Mouse (Mus musculus) embryonic facial prominence, embryonic 10.5 days (tissue): ENCODE measurements around the gene Fbln2. TPM values are rescaled to one million over a fixed set of nuclear protein-coding genes. Genes with fewer than 3 reads are reported as not detected.

Source experiments
- DNase-seq: peaks from one replicate; pipeline ENCODE4 v3.0.0-alpha.2; 2017; ENCODE audit warnings: low spot score
- H3K27ac ChIP-seq: fragments of 300-500 bp; sonication (generic); replicated peaks from 2 replicates; pipeline ENCODE4 v1.5.1; 2016; ENCODE audit warnings: mild to moderate bottlenecking
- H3K27me3 ChIP-seq: fragments of 300-500 bp; sonication (generic); replicated peaks from 2 replicates; pipeline ENCODE4 v1.6.1; 2016; ENCODE audit warnings: low read depth, mild to moderate bottlenecking; ENCODE audit not compliant: poor library complexity, severe bottlenecking
- H3K36me3 ChIP-seq: fragments of 300-500 bp; sonication (generic); replicated peaks from 2 replicates; pipeline ENCODE4 v1.6.1; 2016; ENCODE audit warnings: mild to moderate bottlenecking, moderate library complexity
- H3K4me1 ChIP-seq: fragments of 300-500 bp; sonication (generic); 2 replicates; pipeline ENCODE4 v1.6.1; 2016
- H3K4me3 ChIP-seq: fragments of 300-500 bp; sonication (generic); 2 replicates; pipeline ENCODE4 v1.5.1; 2016; ENCODE audit warnings: mild to moderate bottlenecking, moderate library complexity
- H3K9me3 ChIP-seq: fragments of 300-500 bp; sonication (generic); 2 replicates; pipeline ENCODE4 v1.6.1; 2016; ENCODE audit warnings: mild to moderate bottlenecking
- WGBS: fragments of 180-500 bp; shearing (Covaris S2); methylation state at CpG from one replicate; pipeline ENCODE4 v1.1.7; 2016; 5-methylcytosine and 5-hydroxymethylcytosine counted together
- polyA plus RNA-seq: library from polyadenylated mRNA; unstranded; fragments of >200 nt; fragmentation: Nextera tagmentation; extraction: Ambion mirVana; gene quantifications from 2 replicates; pipeline ENCODE4 v1.2.1, GENCODE M21; 2016

Fbln2 gene
- polyA plus RNA-seq, 1 experiment from 2014 or later: 69.0 TPM

DNA sequence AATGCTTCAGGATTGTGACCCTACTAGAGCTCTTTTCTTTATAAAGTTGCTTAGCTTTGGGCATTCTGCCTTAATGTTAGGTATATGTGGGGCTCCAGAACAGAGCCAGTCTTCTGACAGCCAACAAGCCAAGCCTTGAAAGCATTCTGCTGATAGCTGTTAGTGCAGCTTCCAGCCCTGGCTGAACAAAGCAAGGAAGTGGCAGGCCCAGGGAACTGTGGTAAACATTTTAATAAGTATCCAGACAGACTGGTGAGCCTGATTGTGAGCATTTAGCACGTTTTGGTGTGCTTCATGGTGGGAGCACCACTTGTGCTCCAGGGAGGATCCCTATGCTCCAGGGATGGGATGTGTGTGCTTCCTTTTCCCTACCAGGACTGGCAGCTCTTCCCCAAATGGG is 29.2 kb upstream of the Fbln2 start:
- Histone ChIP-seq H3K27me3 (no peaks in the 10 kb centered on the region), H3K4me1 (peaks cover 38% of the 10 kb centered on the region), H3K36me3 (no peaks in the 10 kb centered on the region), H3K4me3 (no peak overlapping the region), H3K27ac (no peak overlapping the region), H3K9me3 (no peaks in the 10 kb centered on the region)
- DNase-seq: no peak
- 56% methylated on average over 1 of the region's 1 CpGs for WGBS

DNA sequence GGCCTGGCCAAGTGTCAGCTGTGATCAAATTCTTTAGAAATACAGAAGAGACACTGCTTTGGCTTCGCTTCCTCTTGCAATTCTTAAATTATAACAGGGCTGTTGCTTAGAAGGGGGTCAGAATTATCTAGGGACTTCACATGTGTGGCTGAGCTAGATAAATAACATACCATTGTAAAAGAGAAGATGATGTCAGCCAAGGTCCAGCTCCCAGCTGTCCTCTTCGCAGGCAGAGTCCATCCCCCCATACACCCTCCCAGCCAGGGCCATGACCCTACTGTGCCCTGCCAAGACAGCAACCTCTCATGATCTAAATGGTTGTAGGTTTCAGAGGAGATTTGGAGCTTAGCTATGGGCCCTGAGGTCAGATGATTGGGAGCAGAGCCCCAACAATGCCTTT is 28.3 kb upstream of the Fbln2 start:
- Histone ChIP-seq H3K36me3 (no peaks in the 10 kb centered on the region), H3K27ac (no peak overlapping the region), H3K9me3 (no peaks in the 10 kb centered on the region), H3K4me3 (no peak overlapping the region), H3K27me3 (0 out of 2 replicates have a peak, but pooled peaks cover under 1% of the 10 kb centered on the region), H3K4me1 (peaks cover 38% of the 10 kb centered on the region)
- 65% methylated on average over 2 of the region's 2 CpGs for WGBS
- no peak for DNase-seq

DNA sequence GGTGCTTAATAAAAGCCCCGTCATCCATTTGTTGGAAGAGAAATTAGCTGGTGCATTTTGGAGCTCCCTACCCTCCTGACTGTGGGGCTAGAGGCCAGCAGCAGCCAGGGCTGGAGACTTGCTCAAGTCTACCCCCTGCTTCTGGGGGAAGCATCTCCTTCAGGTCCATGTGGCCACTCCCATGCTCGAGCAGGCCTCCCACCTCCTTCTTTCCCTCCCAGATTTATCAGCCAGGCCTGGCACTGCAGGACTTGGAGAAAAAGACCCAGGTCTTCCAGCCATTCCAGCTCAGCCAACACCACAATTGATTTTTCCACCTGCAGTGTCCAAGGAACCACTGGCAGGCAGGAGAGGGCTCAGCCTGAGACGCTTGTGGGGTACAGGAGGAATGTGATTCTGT is 27.5 kb upstream of the Fbln2 start:
- H3K9me3 ChIP-seq: no peaks in the 10 kb centered on the region
- H3K27ac ChIP-seq: no peak overlapping the region; the same call in 1 of the 2 replicates
- DNase-seq: no peak
- 0 out of 2 replicates have a peak, but pooled peaks cover 5% of the 10 kb centered on the region for H3K27me3 ChIP-seq
- peaks cover 34% of the 10 kb centered on the region for H3K4me1 ChIP-seq
- H3K4me3 ChIP-seq: no peak overlapping the region
- 76% methylated on average over 3 of the region's 3 CpGs for WGBS
- no peaks in the 10 kb centered on the region for H3K36me3 ChIP-seq

DNA sequence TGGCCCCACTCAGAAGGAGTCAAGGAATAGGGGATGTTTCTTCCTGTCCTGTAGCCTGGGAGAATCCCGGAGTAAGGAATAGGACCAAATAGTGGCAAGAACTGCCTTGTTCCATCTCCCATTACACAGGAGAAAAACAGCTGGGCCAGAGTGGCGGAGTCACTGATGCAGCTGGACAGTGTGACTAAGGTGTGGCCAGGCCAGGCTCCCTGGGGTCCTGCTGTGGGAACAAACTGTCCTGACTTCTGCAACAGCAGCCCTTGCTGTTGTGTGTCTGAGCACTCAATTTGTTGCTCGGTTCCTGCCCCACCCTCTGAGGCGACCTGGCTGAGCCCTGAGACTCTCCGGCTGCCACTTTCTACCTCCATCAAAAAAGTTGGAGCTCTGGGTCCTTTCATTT is 26.8 kb upstream of the Fbln2 start:
- Histone ChIP-seq H3K27me3 (0 out of 2 replicates have a peak, but pooled peaks cover 5% of the 10 kb centered on the region), H3K9me3 (no peaks in the 10 kb centered on the region), H3K4me3 (no peak overlapping the region), H3K4me1 (peaks cover 26% of the 10 kb centered on the region), H3K27ac (no peak overlapping the region), H3K36me3 (no peaks in the 10 kb centered on the region)
- no peak for DNase-seq
- WGBS: 86% methylated on average over 5 of the region's 5 CpGs

DNA sequence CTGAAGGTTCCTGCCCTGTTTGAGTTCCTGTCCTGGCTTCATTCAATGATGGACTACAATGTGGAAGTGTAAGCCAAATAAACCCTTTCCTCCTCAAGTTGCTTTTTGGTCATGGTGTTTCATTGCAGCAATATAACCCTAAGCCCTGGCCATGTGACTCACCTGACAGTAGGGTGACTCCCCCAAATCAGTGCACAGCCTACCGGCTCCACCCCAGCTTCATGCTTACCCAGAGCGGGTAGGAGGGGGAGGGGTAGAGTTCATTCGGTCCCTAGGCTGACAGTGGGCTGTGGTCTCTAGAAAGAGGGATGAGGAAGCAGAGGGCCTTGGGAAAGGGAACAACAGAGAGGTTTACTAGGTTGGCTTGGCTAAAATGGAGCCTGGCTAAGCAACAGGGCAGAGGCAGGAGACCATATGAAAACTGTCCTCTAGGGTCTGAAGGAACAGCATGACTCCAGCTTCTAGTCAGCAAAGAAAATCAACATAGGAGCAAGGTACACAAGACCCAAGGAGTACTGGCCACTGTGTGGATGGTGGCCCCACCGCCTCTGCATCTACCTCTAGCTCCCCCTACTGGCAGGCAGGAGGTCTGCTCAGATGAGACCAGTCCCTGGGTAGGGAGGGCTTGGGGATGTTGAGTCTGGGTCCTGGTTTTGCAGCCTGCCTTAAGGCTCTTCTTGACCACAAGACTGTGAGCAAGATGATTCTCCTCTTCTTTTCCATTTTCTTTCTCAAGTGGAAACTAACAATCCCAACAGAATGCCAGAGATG is 25.9 kb upstream of the Fbln2 start:
- 51% methylated on average over 4 of the region's 4 CpGs for WGBS
- H3K9me3 ChIP-seq: no peaks in the 10 kb centered on the region
- no peak for DNase-seq
- no peak overlapping the region for H3K4me3 ChIP-seq
- 0 out of 2 replicates have a peak, but pooled peaks cover 5% of the 10 kb centered on the region for H3K27me3 ChIP-seq
- no peaks in the 10 kb centered on the region for H3K36me3 ChIP-seq
- H3K27ac ChIP-seq: no peak overlapping the region
- peaks cover 22% of the 10 kb centered on the region for H3K4me1 ChIP-seq

DNA sequence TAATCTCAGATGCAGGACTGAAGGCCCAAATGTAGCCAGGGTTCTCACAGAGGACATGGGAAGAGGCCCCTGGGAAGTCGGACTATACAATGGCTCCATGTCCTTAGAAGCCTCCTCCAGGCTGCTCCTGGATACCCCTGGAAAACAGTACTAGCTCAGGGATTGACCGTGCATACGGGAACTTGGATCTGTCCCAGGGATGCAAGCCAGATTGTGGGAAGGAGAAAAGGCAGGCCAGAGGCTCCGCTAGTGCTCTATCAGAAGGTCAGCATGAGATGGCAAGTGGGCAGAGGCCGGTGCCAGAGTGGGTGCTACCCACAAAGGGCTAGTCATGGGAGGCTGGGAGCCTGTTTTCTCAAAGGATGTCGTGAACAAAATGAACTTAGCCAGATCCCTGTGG is 25.3 kb upstream of the Fbln2 start:
- Histone ChIP-seq H3K27me3 (0 out of 2 replicates have a peak, but pooled peaks cover 7% of the 10 kb centered on the region), H3K4me3 (no peak overlapping the region), H3K9me3 (no peaks in the 10 kb centered on the region), H3K27ac (no peak overlapping the region), H3K4me1 (peaks cover 21% of the 10 kb centered on the region), H3K36me3 (no peaks in the 10 kb centered on the region)
- 86% methylated on average over 6 of the region's 6 CpGs for WGBS
- DNase-seq: no peak

DNA sequence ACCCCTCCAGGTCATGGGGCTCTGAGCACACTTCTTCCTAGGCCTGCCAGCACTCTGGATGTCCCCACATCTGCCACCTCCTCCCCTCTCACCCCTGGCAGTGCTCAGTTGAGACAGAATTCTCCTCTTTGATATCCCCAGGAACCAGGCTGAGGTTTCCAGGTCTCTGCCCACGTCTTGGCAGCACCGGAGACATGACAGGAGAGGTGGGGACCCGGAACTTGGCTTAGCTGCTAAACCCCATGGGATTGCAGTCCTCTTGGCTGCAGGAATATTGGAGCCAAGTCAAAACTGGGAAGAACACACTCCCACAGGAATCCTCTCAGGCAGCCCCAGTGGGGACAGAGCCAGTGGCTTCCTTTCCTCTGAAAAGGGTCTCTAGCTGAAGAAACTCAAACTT is 24.4 kb upstream of the Fbln2 start:
- H3K9me3 ChIP-seq: no peaks in the 10 kb centered on the region
- peaks cover 25% of the 10 kb centered on the region for H3K4me1 ChIP-seq
- WGBS: 89% methylated on average over 3 of the region's 3 CpGs
- no peak overlapping the region for H3K4me3 ChIP-seq
- H3K27me3 ChIP-seq: 0 out of 2 replicates have a peak, but pooled peaks cover 13% of the 10 kb centered on the region
- DNase-seq: no peak
- no peaks in the 10 kb centered on the region for H3K36me3 ChIP-seq
- no peak overlapping the region for H3K27ac ChIP-seq

DNA sequence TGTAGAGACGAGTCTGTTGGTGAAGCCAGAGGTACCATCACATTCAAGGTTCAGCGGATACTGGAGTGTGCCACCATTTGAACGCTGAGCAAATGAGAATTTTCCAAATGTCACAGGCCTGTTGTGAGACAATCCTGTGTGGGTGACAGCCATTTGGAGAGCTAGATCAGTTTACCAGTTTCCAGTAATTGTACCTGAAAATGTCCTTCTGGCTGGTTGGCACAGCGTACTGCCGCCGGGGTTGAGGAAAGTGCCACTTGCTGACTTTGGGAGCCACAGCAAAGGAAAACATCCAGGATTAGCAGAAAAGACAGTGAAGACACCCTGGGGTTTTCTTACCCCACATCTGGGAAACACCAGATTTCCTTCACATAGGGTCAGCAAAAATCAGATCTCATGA is 22.3 kb upstream of the Fbln2 start:
- 88% methylated on average over 6 of the region's 6 CpGs for WGBS

DNA sequence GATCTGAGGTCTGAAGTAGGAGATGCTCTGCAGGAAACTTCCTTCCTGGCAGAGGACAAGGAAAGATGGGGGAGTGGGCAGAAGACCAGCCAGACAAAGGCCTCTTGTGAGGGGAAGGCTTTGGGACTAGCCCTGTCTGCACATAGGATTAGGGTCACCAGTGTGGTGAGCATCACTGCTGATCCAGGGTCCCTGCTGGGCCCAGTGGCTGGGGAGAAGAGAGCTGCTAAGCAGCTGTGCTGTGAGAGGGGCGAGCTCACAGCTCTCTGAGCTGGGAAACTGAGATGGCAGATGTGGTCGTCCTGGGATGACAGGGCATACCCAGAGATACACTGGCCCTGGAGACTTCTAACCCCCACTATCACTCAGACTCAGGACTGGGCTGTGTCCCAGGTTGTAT is 20.8 kb upstream of the Fbln2 start:
- DNase-seq: no peak
- no peaks in the 10 kb centered on the region for H3K36me3 ChIP-seq
- no peak overlapping the region for H3K4me3 ChIP-seq
- no peaks in the 10 kb centered on the region for H3K9me3 ChIP-seq
- 0 out of 2 replicates have a peak, but pooled peaks cover 13% of the 10 kb centered on the region for H3K27me3 ChIP-seq
- 42% methylated on average over 2 of the region's 2 CpGs for WGBS
- peaks cover 36% of the 10 kb centered on the region for H3K4me1 ChIP-seq
- H3K27ac ChIP-seq: 0 out of 2 replicates have a peak overlapping the region, but pooled peaks have one; percentile 7

More for the DNA sequence above, 22.3 kb upstream of the Fbln2 start:
- no peaks in the 10 kb centered on the region for H3K9me3 ChIP-seq
- DNase-seq: no peak
- H3K4me3 ChIP-seq: no peak overlapping the region
- H3K36me3 ChIP-seq: no peaks in the 10 kb centered on the region
- no peak overlapping the region for H3K27ac ChIP-seq
- H3K4me1 ChIP-seq: peaks cover 29% of the 10 kb centered on the region
- 0 out of 2 replicates have a peak, but pooled peaks cover 13% of the 10 kb centered on the region for H3K27me3 ChIP-seq

DNA sequence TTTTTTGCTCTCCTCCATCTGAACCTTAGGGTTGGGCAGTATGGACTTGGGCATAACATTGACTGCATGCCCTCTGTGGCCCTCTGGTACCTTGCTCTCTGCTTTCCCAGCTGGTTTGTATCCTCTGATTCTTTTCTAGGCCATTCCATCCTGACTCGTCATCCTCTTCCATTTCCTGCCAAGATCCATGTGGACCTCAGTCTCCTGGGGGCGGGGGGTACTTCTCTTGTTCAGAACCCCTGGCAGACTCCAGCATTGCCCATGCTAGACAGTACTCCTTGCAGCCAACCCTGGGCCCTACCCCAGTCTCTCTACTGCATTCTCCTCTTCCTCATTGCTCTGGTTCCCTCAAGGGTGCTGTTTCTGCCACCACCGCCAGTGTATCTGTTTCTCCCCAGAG is 19.8 kb upstream of the Fbln2 start:
- Histone ChIP-seq H3K36me3 (no peaks in the 10 kb centered on the region), H3K27me3 (0 out of 2 replicates have a peak, but pooled peaks cover 13% of the 10 kb centered on the region), H3K4me1 (peaks cover 38% of the 10 kb centered on the region), H3K9me3 (no peaks in the 10 kb centered on the region), H3K4me3 (no peak overlapping the region), H3K27ac (peak overlapping the region; percentile 45)
- DNase-seq: no peak
- WGBS: 78% methylated on average over 3 of the region's 3 CpGs

DNA sequence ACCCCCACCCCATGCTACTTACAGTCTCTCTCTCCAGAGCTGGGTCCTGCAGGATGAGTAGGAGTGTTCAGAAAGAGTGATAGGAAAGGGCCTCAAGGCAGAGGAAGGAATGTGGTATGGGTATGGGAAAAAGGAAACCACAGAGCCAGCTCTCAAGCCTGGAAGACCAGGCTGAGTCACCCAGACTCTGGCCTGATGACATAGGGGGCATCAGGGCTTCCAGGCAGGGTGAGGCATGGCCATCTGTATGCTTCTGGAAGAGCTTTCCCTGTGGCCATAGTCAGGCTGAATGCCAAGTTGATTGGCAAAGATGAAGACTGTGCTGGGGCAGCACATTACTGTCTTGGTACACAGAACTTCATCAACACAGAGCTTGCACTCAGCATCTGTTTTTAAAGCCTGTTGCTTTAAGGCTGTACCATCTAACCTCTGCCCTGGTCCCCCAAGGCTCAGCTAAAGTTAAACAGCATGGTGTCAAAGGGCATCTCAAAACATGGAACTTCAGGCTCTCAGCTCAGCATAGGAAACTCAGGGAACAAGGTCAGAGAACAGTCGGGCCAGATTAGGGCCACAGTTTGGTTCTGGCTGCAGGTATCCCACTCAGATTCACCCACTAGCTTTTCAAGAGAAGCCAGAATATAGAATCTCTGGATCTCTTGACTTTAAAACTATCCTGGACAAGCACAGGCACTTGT is 19.3 kb upstream of the Fbln2 start:
- H3K27ac ChIP-seq: peak overlapping the region; percentile 45
- 46% methylated on average over 1 of the region's 1 CpGs for WGBS

DNA sequence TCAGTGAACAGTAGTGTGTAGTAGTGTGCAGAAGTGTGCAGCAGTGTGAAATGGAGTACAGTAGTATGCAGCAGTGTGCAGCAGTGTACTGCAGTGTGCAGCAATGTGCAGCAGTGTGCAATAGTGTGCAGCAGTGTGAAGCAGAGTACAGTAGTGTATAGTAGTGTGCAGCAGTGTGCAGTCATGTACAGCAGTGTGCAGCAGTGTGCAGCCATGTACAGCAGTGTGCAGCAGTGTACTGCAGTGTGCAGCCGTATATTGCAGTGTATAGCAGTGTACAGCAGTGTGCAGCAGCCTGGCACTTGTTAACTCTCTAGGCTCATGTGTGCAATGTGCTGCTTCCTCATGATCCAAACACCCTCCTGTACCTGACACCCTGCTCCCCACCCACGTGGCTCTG is 13.8 kb upstream of the Fbln2 start:
- Histone ChIP-seq H3K4me3 (no peak overlapping the region), H3K27me3 (peaks cover 5% of the 10 kb centered on the region; the same call in 1 of the 2 replicates), H3K27ac (peak overlapping the region; percentile 70), H3K9me3 (no peaks in the 10 kb centered on the region), H3K4me1 (peaks cover 51% of the 10 kb centered on the region), H3K36me3 (no peaks in the 10 kb centered on the region)
- 71% methylated on average over 2 of the region's 2 CpGs for WGBS
- no peak for DNase-seq

More for the DNA sequence above, 19.3 kb upstream of the Fbln2 start:
- Histone ChIP-seq H3K27me3 (0 out of 2 replicates have a peak, but pooled peaks cover 17% of the 10 kb centered on the region), H3K4me1 (peaks cover 38% of the 10 kb centered on the region), H3K36me3 (no peaks in the 10 kb centered on the region), H3K9me3 (no peaks in the 10 kb centered on the region), H3K4me3 (no peak overlapping the region)
- no peak for DNase-seq
